Mouse (Mus musculus) spleen, adult 2 months (tissue): ENCODE data around the gene Sh2d3c.

Experiments used
- CTCF ChIP-seq: fragments of 200-500 bp; IDR thresholded peaks from 2 replicates; pipeline ENCODE4 v1.5.1; 2011; ENCODE audit warnings: mild to moderate bottlenecking, inconsistent platforms; ENCODE audit not compliant: insufficient read depth, insufficient read length, insufficient replicate concordance; ENCODE audit errors: extremely low read depth
- POLR2A ChIP-seq: fragments of 200-500 bp; IDR thresholded peaks from 2 replicates; pipeline ENCODE4 v1.6.1; 2011; ENCODE audit warnings: low read depth, low read length, inconsistent platforms

GRCm38 (mm10) chr2:32737008-32737407 lies 16.2 kb downstream of the Sh2d3c start:
- TF ChIP-seq CTCF (no peak), POLR2A (no peak)
